Mouse (Mus musculus) lung, adult 18-20 months (tissue): ENCODE results near the gene Rab3d.
A peak's percentile ranks its signal among the peaks of the same experiment; 100 is the strongest.

Source experiments
- DNase-seq, 2 experiments: peaks; one replicate each; pipeline ENCODE4 v3.0.0; 2022; ENCODE audit warnings: mixed read lengths in 2 of 2

Rab3d gene

DNA sequence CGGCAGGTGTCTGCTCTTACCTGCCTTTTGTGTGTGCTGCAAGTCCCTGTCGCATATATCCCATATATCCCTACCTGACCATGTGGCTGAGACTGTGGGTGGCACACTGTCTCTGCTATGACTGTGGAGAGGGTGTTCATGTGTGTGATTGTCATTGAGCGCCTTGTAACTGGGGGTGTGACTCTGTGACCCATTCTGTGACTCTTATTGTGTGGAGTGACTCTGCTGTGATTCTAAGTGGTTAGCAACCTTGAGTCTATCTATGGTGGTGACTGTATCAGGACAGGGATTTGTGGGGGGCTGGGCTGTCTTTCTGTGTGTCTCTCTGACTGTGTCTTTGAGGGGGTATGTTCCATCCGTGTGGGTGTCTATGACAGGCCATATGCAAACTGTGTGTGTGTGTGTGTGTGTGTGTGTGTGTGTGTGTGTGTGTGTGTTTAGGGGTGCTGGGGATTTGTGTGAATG, 19.8 kb upstream of the Rab3d start:
- no peak for DNase-seq

DNA sequence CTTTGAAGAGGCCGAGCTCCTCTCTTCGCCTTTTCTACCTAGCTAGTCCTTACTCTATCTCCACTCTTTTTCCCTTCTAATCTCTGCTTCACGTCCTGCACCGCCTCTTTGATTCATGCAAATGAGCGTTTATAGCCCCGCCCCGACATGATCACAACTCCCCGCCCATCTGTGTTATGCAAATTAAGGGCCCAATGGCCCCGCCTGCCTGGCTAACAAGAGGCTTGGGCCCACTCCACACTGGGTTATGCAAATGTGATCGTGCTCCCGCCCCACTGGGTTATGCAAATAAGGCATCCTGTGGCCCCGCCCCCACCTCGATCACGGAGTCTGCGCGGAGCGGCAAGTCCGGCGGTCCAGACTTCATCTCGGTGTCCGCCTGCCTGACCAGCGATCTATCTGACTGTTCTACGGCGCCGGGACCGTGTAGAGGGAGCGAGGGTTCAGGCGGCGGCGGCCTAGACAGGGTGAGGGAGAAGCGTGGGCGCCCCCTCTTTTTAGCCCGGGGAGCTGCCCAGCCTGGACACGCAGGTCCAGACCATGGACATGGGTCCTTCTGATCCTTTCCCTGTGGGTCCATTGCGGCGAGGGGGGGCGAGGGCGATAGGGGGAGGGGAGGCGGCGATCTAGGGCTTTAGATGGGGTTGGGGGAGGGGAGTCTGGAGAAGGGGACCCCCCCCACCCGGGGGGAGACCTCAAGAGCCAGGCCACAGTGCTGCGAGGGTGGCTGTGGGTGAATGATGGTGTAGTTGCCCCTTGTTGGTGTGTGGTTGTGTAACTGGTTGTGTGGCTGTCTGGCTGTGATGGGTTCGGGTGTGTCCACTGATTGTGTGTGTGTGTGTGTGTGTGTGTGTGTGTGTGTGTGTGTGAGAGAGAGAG, 18.9 kb upstream of the Rab3d start, which contains the start of gene Plppr2:
TSS of gene Plppr2 (plus strand) at position 342 of the 879 bp plus-strand sequence.
- peak; percentile 96 to 98 for DNase-seq

DNA sequence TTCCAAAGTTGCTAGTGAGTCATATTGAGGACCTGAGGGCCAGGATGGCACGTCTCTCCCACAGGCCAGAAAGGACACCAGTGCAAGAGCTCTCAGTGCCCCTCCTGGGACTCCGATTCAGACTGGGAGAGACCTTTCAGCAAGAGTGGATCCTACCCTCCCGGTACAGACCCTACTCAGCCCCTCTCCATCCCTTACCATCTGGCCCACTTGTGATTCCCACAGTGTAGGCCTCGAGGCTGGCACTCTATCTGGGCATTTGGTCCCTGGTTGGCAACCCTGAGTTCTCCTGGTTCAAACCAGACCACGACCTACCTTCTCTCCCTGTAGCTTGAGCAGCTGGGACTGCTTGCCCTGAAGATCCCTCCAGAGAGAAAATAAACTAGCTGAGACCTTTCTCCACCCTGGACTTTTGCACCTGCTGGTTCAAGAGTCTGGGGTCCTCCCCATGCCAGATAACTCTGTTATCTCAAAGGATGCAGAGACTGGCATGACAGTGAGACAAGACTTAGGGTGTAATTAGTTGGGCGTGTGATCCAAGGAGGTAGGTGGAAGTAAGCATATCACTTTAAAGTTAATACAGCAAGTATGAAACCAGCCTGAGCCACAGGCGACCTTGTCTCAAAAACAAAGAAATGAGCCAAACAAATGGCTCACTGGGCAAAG, 17.6 kb upstream of the Rab3d start:
- DNase-seq, result no peak

DNA sequence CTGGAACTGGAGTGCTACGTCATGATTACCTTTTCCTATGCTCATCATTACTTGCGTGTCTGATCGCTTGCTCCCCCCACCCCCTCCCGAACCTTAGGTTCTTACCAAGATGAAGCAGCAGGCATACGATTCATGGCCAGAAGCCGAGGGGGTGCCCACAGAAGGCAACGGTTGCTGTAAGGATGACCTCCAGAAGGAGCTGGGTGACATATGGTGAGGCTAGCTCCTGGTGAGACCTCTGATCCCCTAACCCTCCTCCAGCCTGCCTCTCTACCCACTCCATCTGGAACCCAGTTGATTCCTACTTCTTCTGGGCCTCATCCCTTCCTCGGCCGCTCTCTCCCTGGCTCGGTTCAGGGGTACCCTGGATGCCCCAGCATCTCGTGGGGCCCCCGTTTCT, 16.0 kb upstream of the Rab3d start:
- DNase-seq, result no peak

DNA sequence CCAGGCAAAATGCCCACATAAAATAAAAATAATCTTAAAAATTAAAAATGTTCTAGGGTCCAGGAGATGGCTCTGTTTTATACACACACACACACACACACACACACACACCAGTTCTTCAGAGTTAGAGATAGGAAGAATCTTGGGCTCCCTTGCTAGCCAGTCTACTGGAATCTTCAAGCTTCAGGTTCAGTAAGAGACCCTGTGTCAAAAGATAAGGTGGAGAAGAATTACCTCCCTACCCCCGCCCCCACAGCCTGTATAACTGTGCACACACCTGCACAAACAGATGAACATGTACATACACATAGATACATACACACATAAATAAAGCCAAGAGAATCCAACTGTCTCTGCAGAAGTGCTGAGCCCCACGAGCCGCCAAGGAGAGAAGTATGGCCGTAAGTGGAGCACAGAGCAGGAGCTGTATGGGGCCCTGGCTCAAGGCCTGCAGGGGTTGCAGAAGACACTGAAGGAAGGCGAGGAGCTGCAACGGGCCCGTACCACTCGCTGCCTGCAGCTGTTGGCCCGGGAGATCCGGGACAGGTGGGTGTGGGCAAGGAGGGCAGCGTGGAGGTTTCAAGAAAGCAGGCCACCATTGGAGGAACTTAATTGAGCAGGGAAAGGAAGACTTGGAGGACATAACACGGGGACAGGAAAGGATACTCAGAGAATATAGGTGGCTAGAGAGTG, 14.6 kb upstream of the Rab3d start:
- no peak for DNase-seq

DNA sequence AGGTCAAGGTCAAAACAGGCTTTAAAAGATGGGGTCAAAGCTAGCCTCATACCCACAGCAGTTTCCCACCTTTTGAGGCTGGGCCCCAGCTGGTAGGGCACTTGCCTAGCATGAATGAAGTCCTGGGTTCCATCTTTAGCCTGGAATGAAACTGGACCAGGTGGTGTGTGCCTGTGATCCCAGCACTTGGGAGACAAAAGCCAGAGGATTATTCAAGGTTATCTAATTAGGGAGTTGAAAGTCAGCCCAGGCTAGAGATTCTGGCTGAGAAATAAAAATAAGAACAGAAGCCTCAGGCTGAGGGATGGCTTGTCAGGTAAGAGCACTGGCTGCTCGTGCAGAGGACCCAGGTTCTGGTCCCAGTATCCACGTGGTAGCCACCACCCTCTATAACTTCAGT, 14.0 kb upstream of the Rab3d start:
- no peak for DNase-seq

DNA sequence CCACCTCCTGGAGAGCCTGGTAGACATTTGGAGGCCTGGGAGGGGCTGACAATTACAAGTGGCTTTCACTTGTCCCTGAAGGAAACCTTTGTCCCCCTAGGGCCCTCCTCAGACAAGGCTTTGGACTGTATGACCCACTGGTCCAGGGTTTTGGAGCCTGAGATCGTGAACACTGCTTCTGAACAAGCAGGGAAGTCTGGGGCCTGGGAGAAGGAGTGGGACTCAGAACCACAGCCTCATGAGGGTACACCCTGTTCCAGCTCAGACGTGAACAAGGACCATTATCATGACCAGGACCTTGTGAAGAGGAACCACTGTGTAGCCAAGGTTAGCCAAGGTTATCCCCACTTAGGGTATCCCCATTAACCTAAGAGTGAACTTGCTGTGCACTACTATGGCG, 11.2 kb upstream of the Rab3d start:
- no peak for DNase-seq

DNA sequence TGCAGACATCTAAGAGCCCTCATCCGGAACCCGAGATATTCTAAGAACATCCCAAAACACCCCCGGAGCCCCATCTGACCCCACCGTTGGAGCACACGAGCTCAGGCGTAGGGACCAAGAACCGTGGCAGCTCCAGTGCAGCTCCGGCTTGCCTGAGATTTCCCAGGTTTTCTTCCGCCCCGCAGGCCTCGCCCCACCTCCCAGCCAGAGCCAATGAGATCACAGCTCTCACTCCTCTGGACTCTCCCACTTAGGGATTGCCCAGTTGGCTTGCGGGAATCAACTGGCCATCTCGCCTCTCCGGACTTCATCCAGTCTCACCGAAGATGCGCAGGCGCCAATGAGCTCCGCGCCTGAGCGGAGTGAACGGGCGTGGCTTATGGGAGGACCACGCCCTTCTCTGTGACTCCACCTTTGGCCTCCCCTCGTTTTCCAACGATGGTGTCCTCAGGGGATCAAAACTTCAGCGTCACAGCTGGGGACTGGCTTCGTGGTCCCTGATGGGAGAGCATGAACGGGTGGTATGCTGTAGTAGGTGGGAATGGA, 9.3 kb upstream of the Rab3d start, which contains the start of the genes Ccdc159 and Tmem205:
TSS of gene Ccdc159 (plus strand) at position 264 of the 546 bp plus-strand sequence.
TSS of gene Tmem205 (minus strand) at position 349 of the 546 bp plus-strand sequence.
- DNase-seq, result peak; percentile 97 to 98

DNA sequence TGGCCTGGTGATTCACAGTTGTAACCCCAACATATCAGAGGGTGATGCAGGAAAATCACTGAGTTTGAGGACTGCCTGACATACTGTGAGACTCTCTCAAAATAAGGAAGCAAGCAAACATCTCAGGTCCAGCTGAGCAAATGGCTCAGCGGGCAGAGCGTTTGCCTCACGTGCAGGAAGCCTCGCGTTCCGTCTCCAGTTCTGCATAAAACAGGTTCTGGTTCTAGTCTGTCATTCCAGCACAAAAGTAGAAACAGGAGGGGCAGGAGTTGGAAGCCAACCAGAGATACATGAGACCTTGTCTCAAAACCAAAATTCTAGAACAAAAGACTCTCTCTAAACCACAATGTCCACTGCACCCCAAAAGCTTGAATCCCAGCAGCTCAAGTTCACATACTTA, 8.8 kb upstream of the Rab3d start:
- DNase-seq, result peak in 1 of 2 experiments; percentile 27

DNA sequence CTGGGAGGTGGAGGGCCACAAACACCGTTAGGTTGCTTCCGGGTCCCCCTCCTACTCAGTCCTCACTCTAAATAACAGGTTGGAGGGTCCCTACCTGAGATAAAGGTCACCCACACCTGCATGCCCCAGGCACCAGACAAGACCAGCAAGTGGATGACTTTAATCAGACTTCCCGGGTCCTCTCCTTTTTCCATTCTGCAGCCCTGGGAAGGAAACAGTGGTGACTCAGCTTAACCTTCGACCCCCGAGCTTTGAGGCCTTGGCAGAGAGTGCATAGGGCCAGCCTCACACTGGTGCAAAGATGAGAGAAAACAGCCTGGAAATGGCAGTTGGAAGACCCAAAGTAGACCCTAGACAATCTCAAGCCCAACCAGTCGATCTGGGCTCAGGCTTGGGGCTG, 8.2 kb upstream of the Rab3d start:
- peak; percentile 28 to 36 for DNase-seq

DNA sequence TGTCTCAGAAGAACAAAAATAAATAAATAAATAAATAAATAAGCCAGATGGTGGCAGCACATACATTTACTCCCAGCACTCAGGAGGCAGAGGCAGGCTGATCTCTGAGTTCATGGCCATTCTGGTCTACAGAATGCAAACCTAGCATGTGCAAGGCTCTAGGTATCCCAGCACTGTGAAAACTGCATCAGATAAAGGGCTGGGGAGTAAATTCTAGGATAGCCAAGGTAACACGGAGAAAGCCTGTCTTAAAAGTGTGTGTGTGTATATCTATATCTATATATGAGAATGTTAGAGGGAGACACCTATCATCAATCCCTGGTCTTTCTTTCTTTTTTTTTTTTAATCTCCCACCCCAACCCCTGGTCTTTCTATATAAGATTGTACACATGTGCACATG, 7.5 kb upstream of the Rab3d start:
- no peak for DNase-seq

DNA sequence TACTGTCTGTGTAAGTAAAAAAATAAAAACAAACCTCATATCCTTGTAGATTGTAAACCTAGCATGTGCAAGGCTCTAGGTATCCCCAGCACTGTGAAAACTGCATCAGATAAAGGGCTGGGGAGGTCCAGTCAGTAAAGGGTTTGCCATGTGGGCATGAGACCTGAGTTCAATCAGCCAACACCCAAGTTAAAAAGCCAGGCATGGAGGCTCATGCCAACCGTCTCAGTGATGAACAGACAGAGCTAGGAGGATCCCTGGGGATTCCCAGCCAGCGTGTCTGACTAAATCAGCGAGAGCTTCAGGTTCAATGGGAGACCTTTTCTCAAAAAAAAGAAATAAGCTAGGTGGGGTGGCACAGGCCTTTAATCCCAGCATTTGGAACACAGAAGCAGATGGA, 7.0 kb upstream of the Rab3d start:
- DNase-seq, result no peak

DNA sequence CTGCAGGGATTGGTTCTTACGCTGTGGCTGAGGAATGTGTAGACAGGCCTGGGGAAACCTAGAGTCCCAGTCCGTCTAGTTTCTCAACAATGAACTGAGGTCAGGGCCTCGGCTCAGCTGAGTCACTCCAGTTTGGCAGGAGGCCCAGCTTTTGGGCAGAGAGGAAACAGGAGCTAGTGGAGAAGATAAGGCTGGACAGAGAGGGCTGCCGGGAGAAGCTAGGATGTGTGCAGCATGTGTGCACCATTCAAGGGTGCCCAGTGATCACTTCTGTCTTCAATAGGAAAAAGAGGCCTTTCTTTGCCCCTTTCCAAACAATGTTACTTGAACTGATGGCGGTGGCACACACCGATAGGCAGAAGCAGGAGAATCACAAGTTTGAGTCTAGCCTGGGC, 6.1 kb upstream of the Rab3d start:
- peak; percentile 97 to 98 for DNase-seq

DNA sequence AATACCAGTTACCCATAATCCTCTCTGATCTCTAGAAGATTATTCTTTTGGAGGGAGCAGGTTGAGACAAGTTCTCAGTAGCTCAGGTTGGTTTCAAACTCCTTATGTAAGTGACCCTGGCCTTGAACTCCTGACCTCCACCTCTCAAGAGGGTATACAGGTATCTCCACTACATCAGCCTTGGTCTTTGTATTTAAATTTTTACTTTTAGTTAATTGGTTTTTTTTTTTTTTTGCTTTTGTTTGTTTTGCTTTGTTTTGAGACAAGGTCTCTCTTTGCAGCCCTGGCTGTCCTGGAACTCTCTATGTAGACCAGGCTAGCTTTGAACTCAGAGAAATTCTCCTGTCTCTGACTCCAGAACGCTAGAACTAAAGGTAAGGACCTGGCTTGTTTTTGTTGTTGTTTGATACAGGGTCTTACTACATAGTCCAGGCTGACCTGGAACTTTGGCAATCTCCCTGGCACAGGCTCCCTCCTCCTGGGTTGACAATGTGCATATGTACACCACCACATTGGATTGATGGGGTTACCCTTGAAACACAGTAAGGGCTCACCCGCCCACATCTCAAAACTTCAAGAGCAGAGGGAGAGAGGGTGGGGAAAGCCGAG, 5.6 kb upstream of the Rab3d start:
- DNase-seq, result no peak

DNA sequence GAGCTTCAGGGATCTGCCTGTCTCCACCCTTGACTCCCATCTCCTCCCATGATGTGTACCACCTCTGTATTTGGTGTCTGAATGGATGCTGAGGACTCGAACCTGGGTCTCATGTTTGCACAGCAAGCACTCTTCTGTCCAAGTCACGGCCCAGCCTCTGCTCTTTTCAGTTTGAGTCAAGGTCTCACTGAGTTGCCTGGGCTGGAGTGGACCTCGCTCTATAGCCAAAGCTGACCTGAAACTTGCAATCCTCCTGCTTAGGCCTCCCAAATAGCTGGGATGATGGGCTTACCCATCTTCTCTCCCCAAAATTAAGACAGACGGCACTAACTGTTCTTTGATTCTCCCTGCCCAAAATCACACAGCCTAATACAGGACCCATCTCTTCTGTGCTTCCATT, 5.0 kb upstream of the Rab3d start:
- no peak for DNase-seq

DNA sequence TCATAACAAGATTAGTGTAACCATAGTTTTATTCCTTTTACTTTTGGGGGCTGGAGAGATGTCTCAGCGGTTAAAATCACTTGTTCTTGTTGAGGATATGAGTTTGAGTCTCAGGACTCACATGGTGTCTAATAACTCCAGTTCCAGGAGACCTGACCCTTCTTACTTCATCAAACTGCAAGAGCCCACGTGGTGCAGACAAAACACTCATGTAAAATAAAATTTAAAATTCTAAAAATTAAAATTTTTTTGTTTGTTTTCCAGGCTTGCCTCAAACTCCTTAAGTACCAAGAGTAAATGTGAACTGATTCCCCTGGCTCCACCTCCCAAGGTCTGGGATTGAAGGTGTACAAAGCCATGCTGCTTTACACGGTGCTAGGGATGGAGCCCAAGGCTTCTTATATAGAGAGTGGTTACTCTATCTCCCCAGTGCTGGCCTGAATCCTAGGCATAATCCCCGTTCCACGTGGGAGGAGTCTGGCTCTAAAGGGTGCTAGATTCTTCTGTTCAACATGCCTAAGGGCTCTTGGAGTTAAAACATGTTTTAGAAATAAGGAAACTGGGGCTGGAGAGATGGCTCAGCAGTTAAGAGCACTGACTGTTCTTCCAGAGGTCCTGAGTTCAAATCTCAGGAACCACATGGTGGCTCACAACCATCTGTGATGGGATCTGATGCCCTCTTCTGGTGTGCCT, 846 bp upstream of the Rab3d start:
- peak; percentile 23 to 30 for DNase-seq

DNA sequence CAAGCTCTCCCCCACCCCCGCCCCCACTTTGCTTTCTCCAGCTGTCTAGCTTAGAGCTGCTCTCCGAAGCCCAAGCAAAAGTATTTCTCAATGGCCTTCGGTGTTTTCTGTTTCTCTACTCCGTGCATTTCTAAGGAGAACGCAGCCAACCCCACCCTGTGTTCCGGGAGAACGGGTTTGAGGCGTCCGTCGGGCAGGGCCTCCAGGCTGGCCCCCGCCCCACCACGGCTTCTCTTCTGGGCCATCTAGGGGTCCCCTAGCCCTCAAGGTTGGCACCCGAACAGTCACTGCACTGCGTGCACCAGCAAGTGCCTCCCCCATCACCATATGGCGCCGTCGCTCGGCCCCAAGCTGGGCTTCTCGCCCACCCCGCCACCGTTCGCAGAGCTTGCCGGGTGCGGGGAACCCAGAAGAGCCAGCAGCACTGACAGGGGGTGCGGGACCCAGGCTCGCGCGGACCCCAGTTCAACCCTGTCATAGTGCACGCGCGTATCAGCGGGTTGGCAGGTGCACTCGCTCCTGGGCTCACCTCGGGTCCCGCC, 428 bp downstream of the Rab3d start:
- DNase-seq, result peak; percentile 55 to 56

DNA sequence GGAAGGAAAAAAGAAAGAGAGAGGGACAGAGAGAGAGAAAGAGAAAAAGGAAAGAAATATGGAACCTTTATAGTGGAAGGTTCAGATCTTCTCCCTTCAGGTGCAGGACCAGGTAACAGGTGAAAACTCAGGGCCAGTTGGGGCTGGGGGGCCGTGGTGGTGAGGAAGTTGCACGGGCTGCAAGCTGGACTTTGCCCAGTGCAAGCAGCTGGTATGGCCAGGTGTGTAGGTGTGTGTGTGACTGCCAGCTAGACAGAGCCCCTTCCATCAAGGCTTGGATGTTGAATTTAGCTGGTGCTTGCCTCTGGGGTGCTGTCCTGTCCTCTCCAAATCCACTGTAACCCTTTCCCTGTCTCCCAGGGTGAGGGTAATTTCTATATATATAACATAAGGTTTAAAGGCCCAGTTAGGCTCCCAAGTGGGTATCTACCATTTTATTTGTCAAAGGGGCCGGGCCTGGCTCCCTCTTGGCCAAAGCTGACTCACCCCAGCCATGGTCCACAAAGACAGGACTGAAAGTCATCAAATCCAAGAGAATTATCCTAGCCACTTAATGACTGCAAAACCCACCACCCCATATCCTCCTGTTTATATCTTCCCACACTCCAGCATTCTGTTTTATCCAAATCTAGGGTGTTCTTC, 1.0 kb downstream of the Rab3d start:
- DNase-seq, result no peak

DNA sequence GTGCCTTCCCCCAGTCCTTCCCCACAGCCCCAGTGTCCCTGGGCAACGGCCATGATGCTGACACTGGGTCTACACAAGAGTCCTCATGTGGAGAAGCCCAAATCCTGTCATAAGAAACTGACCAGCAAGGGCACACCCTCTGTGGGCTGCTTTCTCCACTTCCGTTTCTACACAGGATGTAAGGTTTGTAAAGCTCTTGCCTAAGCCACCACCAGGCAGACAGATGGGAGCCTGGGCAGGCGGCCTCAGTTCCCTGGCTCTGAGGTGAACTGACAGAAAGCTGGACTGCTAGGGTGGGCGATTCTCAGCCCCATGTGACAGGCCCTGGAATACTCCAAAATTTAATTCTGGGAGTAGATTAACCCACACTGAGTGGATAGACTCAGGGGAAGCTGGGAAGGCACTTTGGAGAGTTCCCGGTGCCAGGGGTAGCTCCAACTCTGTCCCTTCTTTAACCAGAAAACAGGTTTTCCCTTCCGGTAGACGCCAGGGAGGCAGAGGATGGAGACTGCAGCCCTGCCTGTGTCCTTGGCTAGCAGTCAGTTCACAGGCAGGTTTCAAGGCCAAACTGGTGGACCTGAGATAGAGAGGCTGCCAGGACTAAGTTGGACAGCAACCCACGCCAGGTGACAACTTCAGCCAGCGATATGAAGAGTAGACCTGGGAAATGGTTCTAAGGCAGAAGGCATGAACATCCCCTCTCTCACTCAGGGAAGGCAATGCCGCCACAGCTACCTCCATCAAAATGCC, 8.3 kb downstream of the Rab3d start:
- DNase-seq, result peak in 1 of 2 experiments; percentile 15

DNA sequence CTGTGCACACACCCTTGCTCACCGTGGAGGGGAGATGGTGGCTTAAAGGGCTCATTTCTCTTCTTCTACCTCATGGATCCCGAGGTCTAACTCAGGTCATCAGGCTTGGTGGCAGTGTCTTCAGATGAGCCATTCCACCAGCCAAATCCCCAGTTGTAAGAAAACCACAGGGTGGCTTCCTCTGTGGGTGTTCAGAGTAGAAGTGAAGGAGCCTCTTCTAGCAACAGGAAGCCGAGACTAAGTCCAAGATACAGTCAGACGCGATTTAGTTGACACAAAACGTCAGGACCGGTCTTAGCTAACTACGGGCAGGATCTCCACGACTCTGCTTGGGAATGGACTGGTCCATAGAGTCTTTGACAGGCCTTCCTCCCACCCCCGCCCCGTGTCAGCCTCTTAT, 9.8 kb downstream of the Rab3d start:
- no peak for DNase-seq
